Mouse (Mus musculus): ENCODE measurements around the gene Tbc1d22b. TPM values are rescaled to one million over a fixed set of nuclear protein-coding genes. Genes with fewer than 3 reads are reported as not detected.
"Not testable (repeated sequence)": the region's sequence is repeated elsewhere in the genome, so short reads cannot be mapped to it uniquely, and the experiment has no call there.

Tbc1d22b gene
- total RNA-seq (2021), result 10 to 100 TPM; 24.6 to 28.3 TPM
- long read RNA-seq, experiment 1, partial matches to known transcripts, result 8 of 11 reads
- long read RNA-seq, experiment 1, other reads (novel, unspliced or antisense), result 2 of 11 reads
- long read RNA-seq, experiment 2, partial matches to known transcripts, result 3 of 7 reads
- long read RNA-seq, experiment 2, other reads (novel, unspliced or antisense), result 2 of 7 reads

GRCm38 (mm10) chr17:29549543-29550428 is at the start of gene Tbc1d22b, which contains the start of gene Gm17657:
TSS of gene Tbc1d22b (plus strand) at chr17:29549785.
TSS of gene Gm17657 (minus strand) at chr17:29549638.
- peak; percentile 97 to 98 for DNase-seq

GRCm38 (mm10) chr17:29500243-29500740 is 49.3 kb upstream of the Tbc1d22b start:
- DNase-seq, result no peak

- DNase-seq, result no peak
Measured at GRCm38 (mm10) chr17:29500802-29501469, 48.6 kb upstream of the Tbc1d22b start.

GRCm38 (mm10) chr17:29502005-29502668 is 47.4 kb upstream of the Tbc1d22b start:
- no peak for DNase-seq

GRCm38 (mm10) chr17:29502669-29503665 is 46.6 kb upstream of the Tbc1d22b start:
- DNase-seq, result no peak

- no peak for DNase-seq
Measured at GRCm38 (mm10) chr17:29503700-29504099, 45.9 kb upstream of the Tbc1d22b start.

GRCm38 (mm10) chr17:29508927-29509608 is 40.5 kb upstream of the Tbc1d22b start:
- DNase-seq, result no peak

- no peak for DNase-seq
Measured at GRCm38 (mm10) chr17:29510691-29511090, 38.9 kb upstream of the Tbc1d22b start.

- peak; percentile 65 to 79 for DNase-seq
Measured at GRCm38 (mm10) chr17:29513044-29513730, 36.4 kb upstream of the Tbc1d22b start.

- peak; percentile 77 to 80 for DNase-seq
Measured at GRCm38 (mm10) chr17:29514435-29514834, 35.1 kb upstream of the Tbc1d22b start.

GRCm38 (mm10) chr17:29518665-29519064 is 30.9 kb upstream of the Tbc1d22b start:
- DNase-seq, result not testable (repeated sequence)

GRCm38 (mm10) chr17:29519731-29520130 is 29.9 kb upstream of the Tbc1d22b start:
- no peak for DNase-seq

GRCm38 (mm10) chr17:29525613-29526012 is 24.0 kb upstream of the Tbc1d22b start:
- no peak for DNase-seq

- DNase-seq, result peak; percentile 37 to 63
Measured at GRCm38 (mm10) chr17:29528568-29529187, 20.9 kb upstream of the Tbc1d22b start.

GRCm38 (mm10) chr17:29530508-29530907 is 19.1 kb upstream of the Tbc1d22b start:
- no peak for DNase-seq

GRCm38 (mm10) chr17:29531278-29531677 is 18.3 kb upstream of the Tbc1d22b start:
- no peak for DNase-seq

- no peak for DNase-seq
Measured at GRCm38 (mm10) chr17:29531757-29532384, 17.7 kb upstream of the Tbc1d22b start.

GRCm38 (mm10) chr17:29533866-29534265 is 15.7 kb upstream of the Tbc1d22b start:
- DNase-seq, result no peak

All from adrenal gland, postnatal 36 days (tissue).